Mouse (Mus musculus) hindlimb bud, embryonic 11.5 days (tissue): Measurements from ENCODE around the gene Gm6020.
"Not testable (repeated sequence)": the region's sequence is repeated elsewhere in the genome, so short reads cannot be mapped to it uniquely, and the experiment has no call there.

Source experiments
- DNase-seq: peaks from one replicate; pipeline ENCODE4 v3.0.0-alpha.2; 2012; ENCODE audit warnings: low read depth, low spot score; ENCODE audit errors: extremely low spot score

Gm6020 gene

GRCm38 (mm10) chr19:61183590-61183989, at the start of gene Gm6020:
Gene Gm6020 (plus strand): TSS chr19:61183890.
- not testable (repeated sequence) for DNase-seq

GRCm38 (mm10) chr19:61138655-61139054, 45.0 kb upstream of the Gm6020 start:
- no peak for DNase-seq

DNA sequence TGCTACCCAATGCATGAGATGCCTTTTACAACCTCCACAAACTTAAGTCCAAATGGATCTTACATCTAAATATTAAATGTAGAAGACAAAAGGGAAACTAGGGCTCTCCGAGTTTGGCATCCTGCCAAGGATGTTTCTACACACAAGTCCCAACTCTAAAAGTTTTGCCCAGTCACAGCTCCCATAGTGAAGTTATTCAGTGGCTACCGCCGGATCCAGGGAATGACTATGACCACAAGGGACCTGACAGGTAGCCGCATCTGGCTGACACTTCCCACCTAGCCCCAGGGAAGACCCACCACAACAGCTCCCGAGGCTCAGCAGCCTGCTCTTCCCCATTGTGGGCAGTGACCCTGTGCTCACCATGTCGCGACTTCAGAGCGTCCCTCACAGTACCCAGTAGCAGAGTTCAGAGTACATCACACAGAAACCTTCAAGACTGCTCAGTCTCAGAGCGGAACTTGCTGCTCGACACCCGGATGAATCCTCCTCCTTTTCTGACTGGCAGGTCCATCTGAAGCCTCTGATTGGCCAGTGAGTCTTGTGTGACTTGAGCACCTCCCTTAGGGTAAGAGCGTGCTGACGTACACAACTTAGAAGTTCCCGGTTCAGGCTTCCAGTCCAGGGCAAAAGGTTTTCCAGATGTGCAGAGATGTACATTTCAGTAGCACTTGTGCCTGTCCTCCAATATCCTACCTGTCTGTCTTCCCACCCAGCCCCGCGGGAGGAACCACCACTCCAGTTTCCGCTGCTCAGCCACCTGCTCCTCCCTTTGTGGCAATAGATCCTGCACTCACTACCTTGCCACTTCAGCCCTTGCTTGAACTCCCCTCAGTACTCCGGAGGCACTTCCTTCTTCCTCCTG, 43.1 kb upstream of the Gm6020 start, which contains the start of gene Zfp950:
Gene Zfp950 (minus strand): TSS at position 499 of the 865 bp plus-strand sequence.
- peak; percentile 73 for DNase-seq

- no peak for DNase-seq
Measured at GRCm38 (mm10) chr19:61141299-61141698, 42.4 kb upstream of the Gm6020 start.

- no peak for DNase-seq
Measured at GRCm38 (mm10) chr19:61151372-61151700, 32.4 kb upstream of the Gm6020 start.

DNA sequence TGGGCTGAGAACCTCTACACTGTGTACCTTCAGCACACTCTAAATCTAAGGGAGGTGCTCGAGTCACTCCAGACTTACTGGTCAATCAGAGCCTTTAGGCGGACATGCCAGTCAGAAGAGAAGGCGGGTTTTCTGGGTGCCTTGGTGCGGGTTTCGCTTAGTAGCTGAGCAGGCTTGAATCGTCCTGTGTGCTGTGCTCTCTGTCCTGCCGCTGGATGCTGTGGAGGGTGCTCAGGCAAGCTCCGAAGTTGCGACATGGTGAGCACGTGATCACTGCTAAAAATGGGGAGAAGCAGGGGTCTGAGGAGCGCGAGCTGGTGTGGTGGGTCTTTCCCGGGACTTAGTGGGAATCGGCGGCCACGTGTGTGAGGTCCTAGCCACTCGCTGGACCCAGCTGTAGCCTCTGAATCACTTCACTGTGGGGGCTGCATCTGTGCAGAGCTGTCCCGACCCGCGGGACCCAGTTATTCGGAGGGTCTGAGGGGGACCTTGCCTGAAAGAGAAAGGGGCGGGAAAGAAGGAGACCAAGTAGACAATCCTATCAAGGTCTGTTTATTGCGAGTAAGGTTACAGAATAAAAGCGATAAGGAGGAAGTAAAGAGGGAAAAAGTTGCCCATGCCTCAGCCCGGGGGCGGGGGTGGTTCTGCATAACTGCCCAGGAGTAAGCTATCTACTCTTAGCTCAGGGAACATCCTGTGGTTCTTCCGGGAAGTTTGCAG, 31.8 kb upstream of the Gm6020 start:
- DNase-seq: no peak

DNA sequence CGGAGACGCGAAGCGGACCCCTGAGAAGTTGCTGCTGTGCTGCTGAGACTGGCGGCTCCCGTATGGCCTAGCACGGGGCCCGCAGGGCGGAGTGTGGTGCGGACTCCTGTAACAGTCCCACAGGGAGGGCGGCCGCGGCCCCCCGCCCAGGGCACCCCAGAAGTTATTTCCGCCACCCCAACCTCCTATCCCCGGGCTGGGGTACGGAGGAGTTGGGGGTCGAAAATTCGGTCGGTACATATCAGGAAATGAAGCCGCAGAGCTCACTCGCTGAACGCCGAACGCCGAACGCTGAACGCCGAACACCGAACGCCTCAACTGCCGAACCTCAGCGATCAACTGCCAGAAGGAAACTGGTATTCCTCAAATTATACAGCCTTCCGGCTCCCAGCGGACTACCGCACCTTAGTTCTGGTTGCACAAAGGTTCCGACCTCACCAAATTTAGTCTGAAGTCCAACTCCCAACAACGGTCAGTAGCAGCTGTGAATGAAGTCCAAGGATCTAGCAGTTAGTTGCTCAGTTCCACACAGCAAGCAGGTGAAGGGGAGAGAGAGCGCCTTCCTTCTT, 7.8 kb upstream of the Gm6020 start, which contains the start of gene Gm7102:
Gene Gm7102 (minus strand): TSS at position 554 of the 569 bp plus-strand sequence.
- DNase-seq: no peak

DNA sequence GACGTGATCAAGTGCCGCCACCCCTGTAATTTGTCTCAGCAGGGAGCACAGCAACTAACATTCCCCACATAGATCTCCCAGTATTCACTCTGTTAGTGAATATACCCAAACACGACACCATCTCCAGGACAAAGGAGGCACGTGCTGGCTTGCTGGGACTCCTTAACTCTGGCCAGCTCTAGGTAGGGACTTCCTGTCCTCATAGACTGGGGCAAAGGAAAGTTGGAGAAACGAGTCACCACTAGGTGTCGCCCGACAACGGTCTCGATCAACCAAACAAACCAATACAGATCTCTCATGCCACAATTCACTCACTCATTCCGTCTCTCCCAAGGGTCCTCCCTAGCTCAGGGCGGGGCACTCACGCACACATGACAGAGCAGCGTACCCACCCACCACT, 15.6 kb downstream of the Gm6020 start:
- peak; percentile 79 for DNase-seq

GRCm38 (mm10) chr19:61199836-61200235, 16.1 kb downstream of the Gm6020 start:
- DNase-seq: no peak

- not testable (repeated sequence) for DNase-seq
Measured at GRCm38 (mm10) chr19:61207506-61207905, 23.8 kb downstream of the Gm6020 start.

- DNase-seq: peak; percentile 54
Measured at GRCm38 (mm10) chr19:61223706-61224328, 40.1 kb downstream of the Gm6020 start.

DNA sequence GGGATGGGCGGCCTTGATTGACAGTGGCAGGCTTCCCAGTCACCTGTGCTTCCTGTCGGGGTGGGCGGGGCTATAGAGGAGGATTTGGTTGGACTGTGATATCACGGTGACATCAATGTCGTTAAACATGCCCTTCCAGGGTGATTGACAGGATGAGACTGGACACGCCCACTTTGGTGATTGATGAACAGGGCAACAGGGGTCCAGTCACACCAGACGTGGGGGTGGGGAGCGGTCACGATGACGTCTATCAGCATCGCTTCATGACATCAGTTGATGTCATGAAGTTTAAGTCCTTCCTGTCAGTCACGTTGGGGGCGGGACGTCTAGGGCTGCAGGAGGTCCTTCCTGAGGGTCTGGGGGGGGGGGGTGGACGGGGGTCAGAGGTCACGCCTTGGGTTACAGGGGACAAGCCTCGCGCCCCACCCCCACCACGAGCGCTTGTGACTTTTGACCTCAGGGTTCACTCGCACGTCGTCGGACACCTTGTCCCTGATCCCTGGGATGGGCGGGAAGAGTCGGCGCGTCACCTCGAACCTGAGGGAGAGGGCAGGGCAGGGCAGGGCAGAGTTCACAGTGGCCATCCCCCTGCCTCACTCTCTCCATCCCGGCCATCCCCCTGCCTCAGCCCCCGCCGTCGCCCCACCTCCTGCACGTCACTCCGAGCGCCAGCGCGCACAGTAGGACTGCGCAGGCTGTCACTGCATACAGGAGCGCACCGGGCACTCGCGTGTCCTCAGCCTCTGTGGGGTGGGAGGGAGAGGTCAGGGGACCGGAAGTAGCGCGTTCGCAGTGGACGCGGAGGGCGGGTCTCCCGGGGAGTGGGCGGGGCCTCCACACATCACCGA, 41.2 kb downstream of the Gm6020 start:
- no peak for DNase-seq

- peak; percentile 37 for DNase-seq
Measured at GRCm38 (mm10) chr19:61225526-61226400, 42.1 kb downstream of the Gm6020 start.

GRCm38 (mm10) chr19:61226401-61226927, 42.8 kb downstream of the Gm6020 start:
- peak; percentile 12 for DNase-seq

DNA sequence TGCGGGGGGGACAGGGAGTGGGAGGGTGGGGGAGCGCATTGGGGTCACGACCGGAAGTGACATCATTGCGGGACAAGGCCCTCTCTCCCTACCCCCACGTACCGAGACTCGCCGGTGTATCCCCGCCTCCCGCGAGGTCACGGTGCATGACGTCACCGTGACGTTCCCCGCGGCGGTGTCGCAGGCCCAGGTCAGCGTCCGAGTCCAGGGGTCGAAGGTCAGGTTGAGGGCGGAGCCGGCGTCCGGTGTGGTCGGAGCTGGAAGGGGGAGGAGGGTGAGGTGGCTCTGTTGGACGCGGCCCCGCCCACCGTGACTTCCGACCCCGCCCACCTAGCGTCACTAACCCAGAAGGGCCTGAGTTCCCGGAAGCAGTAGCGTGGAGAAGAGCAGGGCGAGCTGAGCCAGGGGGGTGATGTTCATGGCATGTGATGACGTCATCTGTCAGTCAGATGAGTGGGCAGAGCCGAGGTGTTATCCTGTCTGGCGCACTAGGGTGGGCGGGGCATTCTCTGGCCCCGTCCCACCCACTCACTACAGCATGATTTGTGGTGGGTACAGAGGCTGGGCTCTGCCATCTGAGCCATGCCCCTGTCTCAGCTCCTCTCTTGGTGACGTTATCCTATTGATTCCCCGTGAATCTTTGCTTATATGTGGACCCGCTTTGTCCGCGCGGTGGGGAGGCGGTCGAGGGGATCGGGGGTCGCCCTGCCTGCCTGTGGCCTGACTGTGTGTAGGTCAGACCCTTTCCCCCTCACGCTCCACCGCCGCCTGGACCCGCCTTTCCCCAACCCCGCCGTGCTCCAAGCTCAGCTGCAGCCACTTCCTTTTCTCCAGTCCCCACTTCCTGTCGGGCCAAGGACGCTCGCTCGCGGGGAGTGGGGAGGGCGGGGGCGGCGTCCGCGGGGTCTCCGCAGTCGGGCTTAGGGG, 43.5 kb downstream of the Gm6020 start:
- peak; percentile 42 for DNase-seq

DNA sequence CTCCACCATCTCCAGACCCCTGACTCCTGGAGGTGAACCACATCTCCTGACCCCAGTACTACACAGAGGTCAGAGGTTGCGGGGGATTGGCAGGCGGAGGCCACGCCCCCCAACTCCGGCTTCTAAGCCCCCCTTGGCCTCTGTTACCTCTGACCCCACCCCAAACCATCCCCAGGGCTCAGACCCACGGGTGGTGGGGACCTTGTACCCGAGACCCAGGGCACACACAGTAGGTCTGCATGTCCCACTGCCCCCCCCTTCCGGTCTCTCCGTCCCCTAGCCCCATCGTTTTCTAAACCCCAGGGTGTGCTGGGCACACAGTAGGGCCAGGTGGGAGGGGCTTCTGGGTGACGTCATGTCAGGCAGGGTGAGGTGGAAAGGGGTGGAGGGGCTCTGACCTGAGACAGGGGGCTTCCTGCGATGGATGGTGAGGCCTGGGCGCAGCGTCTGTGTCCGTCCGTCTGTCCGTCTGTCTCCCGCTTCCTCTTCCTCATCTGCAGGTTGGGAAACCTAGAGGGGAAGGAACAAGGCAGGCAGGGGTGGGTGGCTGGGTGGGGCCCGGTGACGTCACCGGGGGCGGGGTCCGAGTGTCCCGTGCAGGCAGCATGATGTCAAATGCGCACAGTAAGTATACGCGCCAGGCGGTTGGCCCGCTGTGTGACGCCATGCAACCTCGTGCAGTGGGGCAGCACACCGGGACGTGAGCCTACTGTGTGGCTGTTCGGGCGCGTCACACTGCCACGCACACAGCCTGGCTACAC, 44.4 kb downstream of the Gm6020 start, which contains the start of gene Csf2ra:
Gene Csf2ra (minus strand): TSS at position 489 of the 761 bp plus-strand sequence.
- no peak for DNase-seq
